Mouse (Mus musculus): ENCODE measurements around the gene Olfr243. TPM values are rescaled to one million over a fixed set of nuclear protein-coding genes. Genes with fewer than 3 reads are reported as not detected.
"Not testable (repeated sequence)": the region's sequence is repeated elsewhere in the genome, so short reads cannot be mapped to it uniquely, and the experiment has no call there.

The Olfr243 gene
- total and polyA plus RNA-seq, 2 experiments from 2014 or later: not detected

DNA sequence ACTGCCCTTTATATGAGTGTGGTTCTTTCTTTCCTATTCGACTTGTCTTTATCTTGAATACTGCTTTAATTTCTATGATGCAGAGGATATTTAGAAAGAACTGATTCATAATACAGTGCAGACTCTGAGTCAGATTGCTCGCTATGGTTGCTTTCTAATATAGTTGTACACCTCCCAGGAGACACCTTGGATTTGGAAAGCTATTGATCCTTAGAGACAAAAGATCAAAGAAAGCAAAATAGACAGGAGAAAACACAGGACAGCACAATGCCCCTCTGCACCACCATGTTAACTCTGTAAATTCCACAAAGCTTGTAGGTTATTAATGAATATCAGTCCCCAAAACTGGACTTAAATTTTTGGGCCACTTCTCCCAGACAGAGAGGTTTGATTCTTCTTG lies 30.4 kb downstream of the Olfr243 start, which contains the start of gene Olfr629:
Gene Olfr629, minus strand, starts transcription at position 101 of the 400 bp plus-strand sequence.
- H3K4me2 ChIP-seq (ENCODE audit: low read depth): no peak within 1 kb of the TSS
- no peak within 1 kb of the TSS for H3K4me3 ChIP-seq (ENCODE audit: low read depth, low read length)
- ATAC-seq: no peak
- no peak for TF ChIP-seq CTCF (IDR thresholded peaks at IDR 0.05; ENCODE audit: low read depth)
- H3K27ac ChIP-seq (ENCODE audit: low read depth, low read length): no peak within 1 kb of the TSS
- DNase-seq: no peak
- no peaks in the 10 kb centered on the region for H3K36me3 ChIP-seq (ENCODE audit: insufficient read depth)
- WGBS: 68% methylated on average over 2 of the region's 2 CpGs
- H3K9ac ChIP-seq: no peak within 1 kb of the TSS
- no peaks in the 10 kb centered on the region for H3K27me3 ChIP-seq (ENCODE audit: insufficient read depth, low read length)
- H3K9me3 ChIP-seq (ENCODE audit: low read length): no peaks in the 10 kb centered on the region
- H3K4me1 ChIP-seq (ENCODE audit: insufficient read depth): no peaks in the 10 kb centered on the region

- H3K36me3 ChIP-seq (ENCODE audit: insufficient read depth): no peaks in the 10 kb centered on the region
- no peak within 1 kb of the TSS for H3K4me2 ChIP-seq (ENCODE audit: low read depth)
- TF ChIP-seq CTCF (IDR thresholded peaks at IDR 0.05; ENCODE audit: low read depth): no peak
- DNase-seq (no peak), ATAC-seq (no peak)
- 42% methylated on average over 2 of the region's 2 CpGs for WGBS
- H3K27ac ChIP-seq (ENCODE audit: low read depth, low read length): no peak within 1 kb of the TSS
- H3K27me3 ChIP-seq (ENCODE audit: insufficient read depth, low read length): no peaks in the 10 kb centered on the region
- H3K9me3 ChIP-seq (ENCODE audit: low read length): no peaks in the 10 kb centered on the region
- H3K4me3 ChIP-seq (ENCODE audit: low read depth, low read length): no peak within 1 kb of the TSS
- H3K9ac ChIP-seq: no peak within 1 kb of the TSS
- no peaks in the 10 kb centered on the region for H3K4me1 ChIP-seq (ENCODE audit: insufficient read depth)
Measured at GRCm38 (mm10) chr7:103757233-103757632, 42.8 kb downstream of the Olfr243 start, which contains the start of gene Olfr630. Gene Olfr630 (minus strand): TSS chr7:103757333.

DNA sequence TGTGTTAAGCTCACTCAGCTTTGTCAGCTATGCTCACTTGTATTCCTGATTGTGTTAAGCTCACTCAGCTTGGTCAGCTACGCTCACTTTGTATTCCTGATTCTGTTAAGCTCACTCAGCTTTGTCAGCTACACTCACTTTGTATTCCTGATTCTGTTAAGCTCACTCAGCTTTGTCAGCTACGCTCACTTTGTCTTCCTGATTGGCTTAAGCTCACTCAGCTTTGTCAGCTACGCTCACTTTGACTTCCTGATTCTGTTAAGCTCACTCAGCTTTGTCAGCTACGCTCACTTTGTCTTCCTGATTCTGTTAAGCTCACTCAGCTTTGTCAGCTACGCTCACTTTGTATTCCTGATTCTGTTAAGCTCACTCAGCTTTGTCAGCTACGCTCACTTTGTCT lies 47.7 kb downstream of the Olfr243 start:
- H3K9ac ChIP-seq; H3K4me1 ChIP-seq (ENCODE audit: insufficient read depth); H3K4me2 ChIP-seq (ENCODE audit: low read depth); H3K27ac ChIP-seq (ENCODE audit: low read depth, low read length); ATAC-seq; H3K36me3 ChIP-seq (ENCODE audit: insufficient read depth); H3K4me3 ChIP-seq (ENCODE audit: low read depth, low read length); H3K9me3 ChIP-seq (ENCODE audit: low read length); H3K27me3 ChIP-seq (ENCODE audit: insufficient read depth, low read length); DNase-seq: not testable (repeated sequence)
- WGBS: 88% methylated on average over 6 of the region's 6 CpGs

- not testable (repeated sequence) for H3K9ac ChIP-seq; H3K36me3 ChIP-seq (ENCODE audit: insufficient read depth); DNase-seq; H3K27ac ChIP-seq (ENCODE audit: low read depth, low read length); H3K4me2 ChIP-seq (ENCODE audit: low read depth); H3K4me1 ChIP-seq (ENCODE audit: insufficient read depth); H3K9me3 ChIP-seq (ENCODE audit: low read length); H3K4me3 ChIP-seq (ENCODE audit: low read depth, low read length); H3K27me3 ChIP-seq (ENCODE audit: insufficient read depth, low read length); ATAC-seq
- WGBS: 86% methylated on average over 5 of the region's 6 CpGs
Measured at GRCm38 (mm10) chr7:103767687-103768086, 53.2 kb downstream of the Olfr243 start.

Other genes starting within 250 kb of the Olfr243 start
Only the 30 nearest of the 33 such genes appear.
- not detected in 2 replicates for gene Olfr609, start 216.6 kb upstream of the Olfr243 start, total RNA-seq (2014; rRNA removed)
- gene Olfr609, start 216.6 kb upstream of the Olfr243 start, polyA plus RNA-seq (2015; fragmentation: Nextera tagmentation; extraction: Ambion mirVana): not detected in 2 replicates
- gene Olfr610, start 202.5 kb upstream of the Olfr243 start, total RNA-seq (2014; rRNA removed): not detected in 2 replicates
- not detected in 2 replicates for gene Olfr610, start 202.5 kb upstream of the Olfr243 start, polyA plus RNA-seq (2015; fragmentation: Nextera tagmentation; extraction: Ambion mirVana)
- gene Olfr611, start 193.8 kb upstream of the Olfr243 start, total RNA-seq (2014; rRNA removed): not detected in 2 replicates
- gene Olfr611, start 193.8 kb upstream of the Olfr243 start, polyA plus RNA-seq (2015; fragmentation: Nextera tagmentation; extraction: Ambion mirVana): not detected in 2 replicates
- not detected in 2 replicates for gene Olfr612, start 172.0 kb upstream of the Olfr243 start, total RNA-seq (2014; rRNA removed)
- gene Olfr612, start 172.0 kb upstream of the Olfr243 start, polyA plus RNA-seq (2015; fragmentation: Nextera tagmentation; extraction: Ambion mirVana): not detected in 2 replicates
- gene Olfr613, start 166.6 kb upstream of the Olfr243 start, total RNA-seq (2014; rRNA removed): not detected in 2 replicates
- gene Olfr613, start 166.6 kb upstream of the Olfr243 start, polyA plus RNA-seq (2015; fragmentation: Nextera tagmentation; extraction: Ambion mirVana): not detected in 2 replicates
- gene Olfr615, start 158.6 kb upstream of the Olfr243 start, total RNA-seq (2014; rRNA removed): not detected in 2 replicates
- not detected in 2 replicates for gene Olfr615, start 158.6 kb upstream of the Olfr243 start, polyA plus RNA-seq (2015; fragmentation: Nextera tagmentation; extraction: Ambion mirVana)
- gene Olfr616, start 145.5 kb upstream of the Olfr243 start, total RNA-seq (2014; rRNA removed): not detected in 2 replicates
- not detected in 2 replicates for gene Olfr616, start 145.5 kb upstream of the Olfr243 start, polyA plus RNA-seq (2015; fragmentation: Nextera tagmentation; extraction: Ambion mirVana)
- not detected in 2 replicates for gene Olfr617, start 141.6 kb upstream of the Olfr243 start, total RNA-seq (2014; rRNA removed)
- not detected in 2 replicates for gene Olfr617, start 141.6 kb upstream of the Olfr243 start, polyA plus RNA-seq (2015; fragmentation: Nextera tagmentation; extraction: Ambion mirVana)
- not detected in 2 replicates for gene Olfr618, start 124.6 kb upstream of the Olfr243 start, total RNA-seq (2014; rRNA removed)
- gene Olfr618, start 124.6 kb upstream of the Olfr243 start, polyA plus RNA-seq (2015; fragmentation: Nextera tagmentation; extraction: Ambion mirVana): not detected in 2 replicates
- gene Olfr619, start 114.1 kb upstream of the Olfr243 start, total RNA-seq (2014; rRNA removed): not detected in 2 replicates
- gene Olfr619, start 114.1 kb upstream of the Olfr243 start, polyA plus RNA-seq (2015; fragmentation: Nextera tagmentation; extraction: Ambion mirVana): not detected in 2 replicates
- gene Olfr620, start 102.1 kb upstream of the Olfr243 start, total RNA-seq (2014; rRNA removed): not detected in 2 replicates
- not detected in 2 replicates for gene Olfr620, start 102.1 kb upstream of the Olfr243 start, polyA plus RNA-seq (2015; fragmentation: Nextera tagmentation; extraction: Ambion mirVana)
- not detected in 2 replicates for gene Olfr622, start 72.0 kb upstream of the Olfr243 start, total RNA-seq (2014; rRNA removed)
- not detected in 2 replicates for gene Olfr622, start 72.0 kb upstream of the Olfr243 start, polyA plus RNA-seq (2015; fragmentation: Nextera tagmentation; extraction: Ambion mirVana)
- gene Olfr623, start 51.0 kb upstream of the Olfr243 start, total RNA-seq (2014; rRNA removed): not detected in 2 replicates
- gene Olfr623, start 51.0 kb upstream of the Olfr243 start, polyA plus RNA-seq (2015; fragmentation: Nextera tagmentation; extraction: Ambion mirVana): not detected in 2 replicates
- not detected in 2 replicates for gene Olfr624, start 43.5 kb upstream of the Olfr243 start, total RNA-seq (2014; rRNA removed)
- not detected in 2 replicates for gene Olfr624, start 43.5 kb upstream of the Olfr243 start, polyA plus RNA-seq (2015; fragmentation: Nextera tagmentation; extraction: Ambion mirVana)
- gene Olfr625-ps1, start 32.0 kb upstream of the Olfr243 start, total RNA-seq (2014; rRNA removed): not detected in 2 replicates
- not detected in 2 replicates for gene Olfr625-ps1, start 32.0 kb upstream of the Olfr243 start, polyA plus RNA-seq (2015; fragmentation: Nextera tagmentation; extraction: Ambion mirVana)
- not detected in 2 replicates for gene Olfr628, start 15.7 kb downstream of the Olfr243 start, total RNA-seq (2014; rRNA removed)
- gene Olfr628, start 15.7 kb downstream of the Olfr243 start, polyA plus RNA-seq (2015; fragmentation: Nextera tagmentation; extraction: Ambion mirVana): not detected in 2 replicates
- gene Olfr629, start 30.3 kb downstream of the Olfr243 start, total RNA-seq (2014; rRNA removed): not detected in 2 replicates
- gene Olfr629, start 30.3 kb downstream of the Olfr243 start, polyA plus RNA-seq (2015; fragmentation: Nextera tagmentation; extraction: Ambion mirVana): not detected in 2 replicates
- gene Olfr630, start 42.7 kb downstream of the Olfr243 start, total RNA-seq (2014; rRNA removed): not detected in 2 replicates
- gene Olfr630, start 42.7 kb downstream of the Olfr243 start, polyA plus RNA-seq (2015; fragmentation: Nextera tagmentation; extraction: Ambion mirVana): not detected in 2 replicates
- not detected in 2 replicates for gene Olfr69, start 56.9 kb downstream of the Olfr243 start, total RNA-seq (2014; rRNA removed)
- not detected in 2 replicates for gene Olfr69, start 56.9 kb downstream of the Olfr243 start, polyA plus RNA-seq (2015; fragmentation: Nextera tagmentation; extraction: Ambion mirVana)
- not detected in 2 replicates for gene Olfr68, start 65.0 kb downstream of the Olfr243 start, total RNA-seq (2014; rRNA removed)
- gene Olfr68, start 65.0 kb downstream of the Olfr243 start, polyA plus RNA-seq (2015; fragmentation: Nextera tagmentation; extraction: Ambion mirVana): not detected in 2 replicates
- gene Olfr67, start 77.2 kb downstream of the Olfr243 start, total RNA-seq (2014; rRNA removed): not detected in 2 replicates
- not detected in 2 replicates for gene Olfr67, start 77.2 kb downstream of the Olfr243 start, polyA plus RNA-seq (2015; fragmentation: Nextera tagmentation; extraction: Ambion mirVana)
- 105 and 224 TPM in 2 replicates for gene Hbb-bt, start 99.3 kb downstream of the Olfr243 start, total RNA-seq (2014; rRNA removed)
- 190 and 259 TPM in 2 replicates for gene Hbb-bt, start 99.3 kb downstream of the Olfr243 start, polyA plus RNA-seq (2015; fragmentation: Nextera tagmentation; extraction: Ambion mirVana)
- 815 and 1,167 TPM in 2 replicates for gene Hbb-bs, start 113.4 kb downstream of the Olfr243 start, total RNA-seq (2014; rRNA removed)
- 757 and 1,200 TPM in 2 replicates for gene Hbb-bs, start 113.4 kb downstream of the Olfr243 start, polyA plus RNA-seq (2015; fragmentation: Nextera tagmentation; extraction: Ambion mirVana)
- gene Hbb-bh2, start 125.8 kb downstream of the Olfr243 start, total RNA-seq (2014; rRNA removed): not detected in 2 replicates
- gene Hbb-bh2, start 125.8 kb downstream of the Olfr243 start, polyA plus RNA-seq (2015; fragmentation: Nextera tagmentation; extraction: Ambion mirVana): not detected in 2 replicates
- gene Hbb-bh1, start 128.5 kb downstream of the Olfr243 start, total RNA-seq (2014; rRNA removed): not detected in 2 replicates
- not detected in 2 replicates for gene Hbb-bh1, start 128.5 kb downstream of the Olfr243 start, polyA plus RNA-seq (2015; fragmentation: Nextera tagmentation; extraction: Ambion mirVana)
- 1.0 TPM in 1 of 2 replicates, not detected in the other for gene Hbb-y, start 138.5 kb downstream of the Olfr243 start, total RNA-seq (2014; rRNA removed)
- gene Hbb-y, start 138.5 kb downstream of the Olfr243 start, polyA plus RNA-seq (2015; fragmentation: Nextera tagmentation; extraction: Ambion mirVana): 0.87 and 1.3 TPM in 2 replicates
- not detected in 2 replicates for gene Olfr66, start 171.6 kb downstream of the Olfr243 start, total RNA-seq (2014; rRNA removed)
- not detected in 2 replicates for gene Olfr66, start 171.6 kb downstream of the Olfr243 start, polyA plus RNA-seq (2015; fragmentation: Nextera tagmentation; extraction: Ambion mirVana)
- gene Olfr64, start 179.8 kb downstream of the Olfr243 start, total RNA-seq (2014; rRNA removed): not detected in 2 replicates
- gene Olfr64, start 179.8 kb downstream of the Olfr243 start, polyA plus RNA-seq (2015; fragmentation: Nextera tagmentation; extraction: Ambion mirVana): not detected in 2 replicates
- not detected in 2 replicates for gene Olfr65, start 188.8 kb downstream of the Olfr243 start, total RNA-seq (2014; rRNA removed)
- not detected in 2 replicates for gene Olfr65, start 188.8 kb downstream of the Olfr243 start, polyA plus RNA-seq (2015; fragmentation: Nextera tagmentation; extraction: Ambion mirVana)
- gene Olfr631, start 214.2 kb downstream of the Olfr243 start, total RNA-seq (2014; rRNA removed): not detected in 2 replicates
- gene Olfr631, start 214.2 kb downstream of the Olfr243 start, polyA plus RNA-seq (2015; fragmentation: Nextera tagmentation; extraction: Ambion mirVana): not detected in 2 replicates